Mouse (Mus musculus) lung, adult 2 months (tissue): ENCODE data around the gene Ptges2. TPM values are rescaled to one million over a fixed set of nuclear protein-coding genes. Genes with fewer than 3 reads are reported as not detected.
"Not testable (repeated sequence)": the region's sequence is repeated elsewhere in the genome, so short reads cannot be mapped to it uniquely, and the experiment has no call there.

Source experiments
- DNase-seq: peaks from one replicate; pipeline ENCODE4 v3.0.0; 2022
- H3K4me1 ChIP-seq: fragments of 200-500 bp; 2 replicates; pipeline ENCODE4 v1.6.1; 2011; ENCODE audit warnings: low read length; ENCODE audit not compliant: control insufficient read depth, insufficient read depth
- H3K4me3 ChIP-seq: fragments of 200-500 bp; replicated peaks from 2 replicates; pipeline ENCODE3; 2011; ENCODE audit warnings: low read depth, mild to moderate bottlenecking, control low read depth, low read length; ENCODE audit errors: extremely low read depth
- CTCF ChIP-seq: fragments of 200-500 bp; IDR thresholded peaks from 2 replicates; pipeline ENCODE4 v1.5.1; 2011; ENCODE audit warnings: mild to moderate bottlenecking, low read length, control low read depth; ENCODE audit not compliant: insufficient read depth
- POLR2A ChIP-seq: fragments of 200-500 bp; IDR thresholded peaks from 2 replicates; pipeline ENCODE4 v1.6.1; 2011; ENCODE audit warnings: low read depth, mild to moderate bottlenecking, control low read depth, low read length, borderline replicate concordance; ENCODE audit errors: extremely low read depth
- WGBS: fragments of 180-500 bp; shearing (Covaris S2); methylation state at CpG from one replicate; pipeline ENCODE4 v1.1.7; 2018; 5-methylcytosine and 5-hydroxymethylcytosine counted together
- polyA plus RNA-seq: library from polyadenylated mRNA; depleted of rRNA; stranded (reverse); fragments of >200 nt; gene quantifications from 2 replicates; pipeline ENCODE4 v1.2.3, GENCODE M21; 2012

Gene Ptges2
- polyA plus RNA-seq, 1 experiment = 23.8 TPM

DNA sequence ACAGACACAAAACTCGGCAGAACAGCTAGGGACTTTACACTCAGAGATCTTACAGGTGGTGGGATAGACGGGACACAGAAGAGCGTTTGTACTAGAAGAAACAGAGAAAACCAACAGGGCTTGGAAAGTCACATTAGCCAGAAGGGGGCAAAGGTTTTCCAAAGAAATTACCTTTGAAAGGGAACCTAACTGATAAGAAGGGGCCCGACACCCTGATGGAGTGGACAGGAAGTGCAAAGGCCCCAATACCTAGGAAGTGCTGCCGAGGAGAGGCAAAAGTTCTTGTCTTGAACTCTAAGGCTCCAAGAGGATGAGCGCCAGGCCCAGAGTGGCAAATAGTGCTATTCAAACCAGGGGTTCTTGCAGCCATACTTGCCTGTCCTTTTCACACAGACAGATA lies 41.9 kb upstream of the Ptges2 start:
- TF ChIP-seq POLR2A (no peak), CTCF (no peak)
- Histone ChIP-seq H3K4me1 (peaks cover 2% of the 10 kb centered on the region; the same call in 1 of the 2 replicates), H3K4me3 (no peak overlapping the region)
- no peak for DNase-seq
- 56% methylated on average over 6 of the region's 6 CpGs for WGBS

DNA sequence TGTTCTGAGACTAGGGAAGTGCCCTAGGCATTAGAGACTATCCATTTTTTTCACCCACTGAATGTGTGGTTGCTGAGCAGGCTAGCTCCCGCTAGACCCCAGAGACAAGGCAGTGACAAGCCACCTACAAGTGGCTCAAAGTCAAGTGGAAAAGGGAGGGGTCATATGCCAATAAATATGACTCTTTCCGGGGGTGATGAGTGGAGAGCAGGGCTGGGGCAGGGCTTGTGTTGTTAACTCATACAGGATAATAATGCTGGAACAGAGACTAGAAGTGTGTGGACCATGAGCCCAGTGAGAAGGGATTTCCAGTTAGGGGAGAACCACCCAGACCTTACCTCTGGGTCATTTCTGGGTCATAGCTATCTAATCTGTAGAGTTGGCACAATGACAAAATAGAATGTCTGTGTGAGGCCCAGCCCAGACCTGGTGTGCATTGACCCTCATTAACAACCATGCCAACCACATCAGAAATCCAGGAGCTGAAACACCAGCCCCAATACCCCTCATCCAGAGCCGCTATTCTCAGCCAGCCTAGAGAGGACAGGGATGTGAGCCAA lies 41.3 kb upstream of the Ptges2 start:
- 77% methylated on average over 3 of the region's 3 CpGs for WGBS
- H3K4me1 ChIP-seq = peaks cover 2% of the 10 kb centered on the region; the same call in 1 of the 2 replicates
- TF ChIP-seq CTCF = no peak
- no peak for TF ChIP-seq POLR2A
- no peak overlapping the region for H3K4me3 ChIP-seq
- DNase-seq = no peak

DNA sequence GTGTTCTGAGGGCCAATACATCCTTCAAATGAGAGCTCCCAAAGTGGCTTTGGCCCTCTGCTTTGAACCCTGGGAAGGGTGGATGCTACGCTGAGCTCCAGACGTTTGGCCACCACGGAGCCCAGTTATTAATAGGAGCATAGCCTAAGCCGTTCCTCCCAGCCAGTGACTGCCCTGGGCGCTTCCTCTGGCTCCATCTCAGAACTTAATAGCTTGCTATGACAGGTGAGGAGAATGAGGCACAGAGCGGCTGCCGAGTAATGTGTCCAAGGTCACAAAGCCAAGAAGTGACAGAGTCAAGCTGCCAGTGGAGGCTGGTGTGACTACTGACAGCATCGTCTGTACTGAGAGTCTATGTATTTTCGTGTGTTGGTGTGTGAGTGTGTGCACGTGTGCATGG lies 39.5 kb upstream of the Ptges2 start:
- WGBS = 59% methylated on average over 10 of the region's 10 CpGs
- no peaks in the 10 kb centered on the region for H3K4me1 ChIP-seq
- no peak for DNase-seq
- H3K4me3 ChIP-seq = no peak overlapping the region
- no peak for TF ChIP-seq POLR2A
- no peak for TF ChIP-seq CTCF

DNA sequence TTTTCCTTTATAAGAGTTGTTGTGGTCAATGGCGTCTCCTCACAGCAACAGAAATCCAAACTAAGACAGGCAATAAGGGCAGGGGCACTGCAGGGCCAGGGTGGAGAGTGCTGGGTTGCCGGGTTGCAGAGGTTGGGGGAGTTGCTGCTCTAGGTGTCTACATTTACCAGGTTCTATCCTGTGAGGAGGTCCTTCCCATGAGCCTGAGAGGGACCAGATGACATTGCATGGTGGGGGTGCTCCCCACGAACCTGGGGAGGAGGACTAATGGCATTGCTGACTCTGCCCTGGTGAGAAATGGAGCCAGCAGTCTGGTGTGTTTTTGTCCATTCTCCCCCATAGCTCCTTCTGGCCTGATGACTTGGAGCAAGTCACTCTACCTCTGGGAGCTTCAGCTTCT lies 38.0 kb upstream of the Ptges2 start:
- DNase-seq = no peak
- Histone ChIP-seq H3K4me1 (no peaks in the 10 kb centered on the region), H3K4me3 (no peak overlapping the region)
- TF ChIP-seq POLR2A (no peak), CTCF (no peak)
- WGBS = 67% methylated on average over 3 of the region's 3 CpGs

DNA sequence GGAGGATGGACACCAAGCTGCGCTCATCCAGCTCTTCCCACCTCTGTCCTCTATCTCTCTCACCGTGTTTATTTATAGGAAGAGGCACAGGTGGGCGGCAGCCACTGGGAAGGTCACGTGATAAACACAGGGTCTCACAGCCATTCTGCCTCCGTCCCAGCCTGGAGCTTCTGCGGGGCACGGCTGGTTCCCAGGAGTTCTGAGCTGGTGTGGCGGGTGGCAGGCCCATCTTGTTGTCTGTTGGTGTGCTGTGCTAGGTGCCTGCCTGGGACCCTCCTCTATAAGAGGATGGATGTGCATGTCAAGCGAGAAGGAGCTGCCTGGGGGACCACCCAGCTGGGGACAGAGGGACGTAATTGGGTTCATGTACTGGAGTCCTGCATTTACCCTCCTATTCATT lies 37.3 kb upstream of the Ptges2 start:
- Histone ChIP-seq H3K4me1 (no peaks in the 10 kb centered on the region), H3K4me3 (no peak overlapping the region)
- DNase-seq = no peak
- TF ChIP-seq CTCF (no peak), POLR2A (no peak)
- WGBS = 61% methylated on average over 10 of the region's 10 CpGs

DNA sequence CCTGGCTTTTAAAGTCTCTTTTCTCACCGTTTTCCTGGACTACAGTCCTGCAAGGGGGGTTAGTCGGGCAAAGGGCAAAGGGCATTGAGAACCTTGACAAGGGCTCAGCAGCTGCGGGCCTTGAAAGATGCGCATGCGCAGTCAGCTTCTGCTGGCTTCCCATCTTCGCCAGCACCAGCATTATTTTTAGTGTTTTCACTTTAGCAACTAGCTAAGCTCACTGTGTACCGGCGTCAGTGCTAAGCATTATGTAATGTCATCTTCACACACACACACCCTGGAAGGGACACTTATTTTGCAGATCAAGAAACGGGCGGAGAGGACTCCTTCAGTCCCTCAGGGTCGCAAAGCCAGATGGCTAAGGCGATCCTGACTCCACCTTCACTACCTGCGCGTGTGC lies 35.0 kb upstream of the Ptges2 start:
- peak; percentile 59 for DNase-seq
- Histone ChIP-seq H3K4me1 (peaks cover 3% of the 10 kb centered on the region; the same call in 1 of the 2 replicates), H3K4me3 (peak overlapping the region; percentile 62)
- WGBS = 7% methylated on average over 14 of the region's 14 CpGs
- no peak for TF ChIP-seq CTCF
- no peak for TF ChIP-seq POLR2A

DNA sequence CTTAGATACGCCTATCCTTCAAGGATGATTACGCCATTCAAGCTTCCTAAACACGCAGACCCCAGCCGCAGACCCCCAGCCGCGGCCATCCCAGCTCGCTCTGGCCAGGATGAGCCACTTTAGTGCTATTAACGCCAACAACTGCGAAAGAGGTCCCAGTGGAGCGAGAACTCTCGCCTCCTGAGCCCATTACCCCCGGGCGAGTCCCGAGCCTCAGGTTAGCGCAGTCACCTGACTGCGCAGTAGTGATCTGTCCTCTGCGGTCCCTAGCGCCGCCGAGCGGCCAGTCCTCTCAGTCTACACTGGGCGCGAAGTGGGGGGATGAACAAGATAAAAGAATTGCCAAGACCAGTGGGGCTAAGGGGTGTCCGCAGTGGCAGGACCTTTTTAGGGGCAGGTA lies 34.3 kb upstream of the Ptges2 start:
- peak; percentile 82 for DNase-seq
- peaks cover 3% of the 10 kb centered on the region; the same call in 1 of the 2 replicates for H3K4me1 ChIP-seq
- peak; percentile 53; the same call in 1 of the 2 replicates for TF ChIP-seq POLR2A
- peak; percentile 39; the same call in 1 of the 2 replicates for TF ChIP-seq CTCF
- WGBS = 4% methylated on average over 24 of the region's 24 CpGs
- H3K4me3 ChIP-seq = peak overlapping the region; percentile 44

DNA sequence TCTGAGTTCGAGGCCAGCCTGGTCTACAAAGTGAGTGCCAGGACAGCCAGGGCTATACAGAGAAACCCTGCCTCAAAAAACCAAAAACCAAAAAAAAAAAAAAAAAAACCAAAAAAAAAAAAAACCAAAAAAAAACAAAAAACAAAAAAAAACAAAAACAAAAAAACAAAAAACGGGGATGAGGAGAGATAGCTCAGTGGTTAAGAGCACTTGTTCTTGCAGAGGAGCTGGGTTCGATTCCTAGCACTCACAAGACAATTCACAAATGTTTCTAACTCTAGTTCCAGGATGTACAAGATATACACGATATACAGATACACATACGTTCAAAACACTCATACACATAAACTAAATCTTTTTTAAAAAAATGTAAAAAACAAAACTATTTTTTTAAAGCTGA lies 33.4 kb upstream of the Ptges2 start:
- not testable (repeated sequence) for DNase-seq, H3K4me1 ChIP-seq
- H3K4me3 ChIP-seq = peak overlapping the region; percentile 94
- WGBS = 19% methylated on average over 5 of the region's 5 CpGs

DNA sequence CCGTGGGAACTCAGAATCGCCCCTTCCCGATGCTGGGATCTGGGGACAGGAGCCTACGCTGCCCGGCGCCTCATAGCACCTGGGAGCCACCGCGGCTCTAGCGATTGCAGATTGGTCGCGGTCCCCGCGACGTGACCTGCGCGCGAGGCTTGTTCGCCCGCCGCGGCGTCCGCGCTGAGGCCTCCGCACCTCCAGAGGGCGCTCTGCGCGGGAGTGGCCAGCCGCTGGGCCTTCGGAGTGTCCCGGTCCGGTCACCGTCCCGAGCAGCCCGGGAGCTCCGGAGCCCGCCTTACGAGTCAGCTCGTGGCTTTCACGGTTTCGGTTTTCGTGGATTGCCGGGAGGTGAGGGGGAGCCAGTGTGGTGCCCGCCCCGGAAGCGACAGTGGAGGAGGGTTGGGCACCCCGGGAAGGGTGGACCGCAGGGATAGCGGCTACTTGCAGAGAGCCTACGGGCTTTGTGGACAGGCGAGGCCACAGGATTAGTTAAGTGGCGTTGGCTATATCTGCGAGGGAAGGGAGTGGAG lies 32.8 kb upstream of the Ptges2 start:
- H3K4me1 ChIP-seq = peaks cover 3% of the 10 kb centered on the region; the same call in 1 of the 2 replicates
- peak; percentile 45 for TF ChIP-seq CTCF
- peak; percentile 87 for TF ChIP-seq POLR2A
- H3K4me3 ChIP-seq = peak overlapping the region; percentile 94
- WGBS = under 1% methylated on average over 53 of the region's 53 CpGs
- peak; percentile 94 for DNase-seq

DNA sequence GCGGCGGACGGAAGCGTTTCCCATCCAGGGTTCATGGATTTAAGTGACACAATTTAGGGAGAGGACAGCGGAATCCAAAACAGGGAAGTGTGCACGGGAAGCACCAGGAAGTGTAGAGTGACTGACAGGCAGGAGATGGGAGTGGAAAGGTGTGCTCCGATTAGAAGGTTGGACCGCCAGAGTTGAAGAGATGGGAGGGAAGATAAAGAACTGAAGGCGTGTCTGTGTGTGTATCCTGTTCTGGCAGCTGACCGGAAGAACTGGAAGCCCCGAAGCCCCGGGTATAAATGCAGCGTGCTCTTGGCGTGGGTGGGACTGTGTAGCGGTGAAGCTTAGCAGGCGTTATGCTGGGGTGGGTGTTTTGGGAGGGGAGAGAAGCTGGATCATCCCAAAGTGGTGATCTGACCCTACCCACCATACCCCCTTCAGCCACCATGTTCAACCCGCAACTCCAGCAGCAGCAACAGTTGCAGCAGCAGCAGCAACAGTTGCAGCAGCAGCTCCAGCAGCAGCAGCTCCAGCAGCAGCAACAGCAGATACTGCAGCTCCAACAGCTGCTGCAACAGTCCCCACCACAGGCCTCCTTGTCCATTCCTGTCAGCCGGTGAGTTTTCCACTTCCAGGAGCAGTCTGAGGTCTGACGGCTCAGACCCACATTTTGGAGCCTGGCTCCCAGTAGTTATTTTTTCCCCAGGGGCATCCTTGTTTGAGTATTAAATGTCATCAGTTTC lies 32.2 kb upstream of the Ptges2 start:
- no peak for DNase-seq
- Histone ChIP-seq H3K4me3 (peak overlapping the region; percentile 94), H3K4me1 (peaks cover 3% of the 10 kb centered on the region; the same call in 1 of the 2 replicates)
- WGBS = 5% methylated on average over 19 of the region's 19 CpGs
- no peak for TF ChIP-seq POLR2A
- no peak for TF ChIP-seq CTCF
